Comparison of ENCODE assay signal across 34 mouse cellular contexts in the genomic region with DNA sequence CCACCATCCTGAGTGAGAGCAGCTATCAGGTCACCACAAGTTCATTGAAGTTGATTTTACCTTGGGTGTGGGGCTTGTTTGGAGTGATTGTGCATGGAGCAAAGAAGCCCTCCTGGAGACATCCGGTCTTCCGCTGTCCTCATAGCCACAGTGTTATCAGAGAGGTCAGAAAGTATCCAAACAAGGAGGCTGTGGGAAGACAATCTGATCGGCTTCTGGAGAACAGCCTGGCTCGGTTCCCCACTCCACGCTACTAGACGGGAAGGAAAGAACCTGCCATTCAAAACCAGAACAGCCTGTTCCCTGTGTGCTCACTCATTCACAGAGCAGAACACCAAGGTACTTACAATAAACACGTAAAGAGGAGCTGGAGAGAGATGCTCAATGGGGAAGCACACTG. TPM values are rescaled to one million over a fixed set of nuclear protein-coding genes. Genes with fewer than 3 reads are reported as not detected.
DNase-seq lines count a peak whose midpoint lies in the region; ATAC-seq lines count a peak whose summit lies in the region.
"Had no signal": no experiment of that assay in that cellular context is flagged by ENCODE, and none has a peak within 500 bp of the region (broad histone marks: within the 10 kb centered on the region; RNA-seq: fewer than 3 reads in every experiment).

No protein-coding gene starts in this region.

- H3K27ac ChIP-seq in heart, embryonic 10.5 days, result no peak overlapping the region
- H3K27ac ChIP-seq in lung, embryonic 16.5 days (ENCODE audit: low read length), result no peak overlapping the region
- H3K27ac ChIP-seq: heart, embryonic 13.5 days; hindbrain, embryonic 12.5 days; hindbrain, postnatal 0 days; intestine, embryonic 15.5 days; liver, embryonic 15.5 days; macrophage; midbrain, embryonic 13.5 days; neural tube, embryonic 13.5 days had no signal

- H3K36me3 ChIP-seq in heart, embryonic 10.5 days, result no peaks in the 10 kb centered on the region
- H3K36me3 ChIP-seq in lung, embryonic 16.5 days (ENCODE audit: control insufficient read depth, insufficient read depth, low read length), result no peaks in the 10 kb centered on the region
- H3K36me3 ChIP-seq: heart, embryonic 13.5 days; hindbrain, embryonic 12.5 days; intestine, embryonic 15.5 days; liver, embryonic 15.5 days; midbrain, embryonic 13.5 days; neural tube, embryonic 13.5 days had no signal

- 54% methylated on average over 7 of the region's 7 CpGs for WGBS in heart, embryonic 10.5 days
- WGBS in lung, embryonic 16.5 days, result 14% methylated on average over 7 of the region's 7 CpGs

- peaks cover 17% of the 10 kb centered on the region for H3K4me1 ChIP-seq in heart, embryonic 10.5 days
- peaks cover 5% of the 10 kb centered on the region; the same call in 1 of the 2 replicates for H3K4me1 ChIP-seq in lung, embryonic 16.5 days (replicated peaks; ENCODE audit: control insufficient read depth, insufficient read depth, low read length)
- H3K4me1 ChIP-seq: heart, embryonic 13.5 days; hindbrain, embryonic 12.5 days; intestine, embryonic 15.5 days; liver, embryonic 15.5 days; midbrain, embryonic 13.5 days had no signal

- no peaks in the 10 kb centered on the region for H3K27me3 ChIP-seq in heart, embryonic 10.5 days (ENCODE audit: insufficient read depth, poor library complexity, severe bottlenecking)
- no peaks in the 10 kb centered on the region for H3K27me3 ChIP-seq in lung, embryonic 16.5 days (ENCODE audit: control insufficient read depth, insufficient read depth, low read depth, low read length)
- H3K27me3 ChIP-seq: heart, embryonic 13.5 days; hindbrain, embryonic 12.5 days; intestine, embryonic 15.5 days; liver, embryonic 15.5 days; midbrain, embryonic 13.5 days; neural tube, embryonic 13.5 days had no signal

- no peak overlapping the region for H3K4me2 ChIP-seq in lung, embryonic 16.5 days (ENCODE audit: low read depth, low read length)
- H3K4me2 ChIP-seq: heart, embryonic 13.5 days; hindbrain, embryonic 12.5 days; intestine, embryonic 15.5 days; liver, embryonic 15.5 days; midbrain, embryonic 13.5 days; neural tube, embryonic 13.5 days had no signal

- H3K4me3 ChIP-seq in heart, embryonic 10.5 days, result no peak overlapping the region
- no peak overlapping the region for H3K4me3 ChIP-seq in lung, embryonic 16.5 days (ENCODE audit: low read length)
- H3K4me3 ChIP-seq: heart, embryonic 13.5 days; hindbrain, embryonic 12.5 days; intestine, embryonic 15.5 days; liver, embryonic 15.5 days; midbrain, embryonic 13.5 days; neural tube, embryonic 13.5 days had no signal

- no peaks in the 10 kb centered on the region for H3K9me3 ChIP-seq in heart, embryonic 10.5 days
- no peaks in the 10 kb centered on the region for H3K9me3 ChIP-seq in lung, embryonic 16.5 days (ENCODE audit: control insufficient read depth, low read length)
- H3K9me3 ChIP-seq: heart, embryonic 13.5 days; hindbrain, embryonic 12.5 days; intestine, embryonic 15.5 days; liver, embryonic 15.5 days; midbrain, embryonic 13.5 days; neural tube, embryonic 13.5 days had no signal

- ATAC-seq in lung, embryonic 16.5 days (ENCODE audit: low read depth), result 0 out of 2 replicates have a peak, but pooled peaks have one; percentile 23
- ATAC-seq: CD4-positive, CD25-positive, alpha-beta regulatory T cell, adult 4 months; forebrain, embryonic 14.5 days; hindbrain, postnatal 0 days; intestine, embryonic 15.5 days; midbrain, embryonic 13.5 days had no signal

- H3K9ac ChIP-seq in lung, embryonic 16.5 days (ENCODE audit: low read length), result no peak overlapping the region
- H3K9ac ChIP-seq: heart, embryonic 13.5 days; hindbrain, embryonic 12.5 days; intestine, embryonic 15.5 days; liver, embryonic 15.5 days; midbrain, embryonic 13.5 days; neural tube, embryonic 13.5 days had no signal

- peak; percentile 28 for DNase-seq in heart, adult 8-10 months (ENCODE audit: low spot score)
- DNase-seq in heart, embryonic 10.5 days (ENCODE audit: low spot score), result no peak
- DNase-seq in ovary, adult 18-20 months (ENCODE audit: low spot score), result peak; percentile 17
- no peak for DNase-seq in ovary, postnatal 36 days (ENCODE audit: low spot score)
- peak; percentile 74 for DNase-seq in lung, postnatal 25 days (ENCODE audit: low spot score)
- no peak for DNase-seq in spleen, postnatal 36 days (ENCODE audit: low spot score in 2 of 2)
- DNase-seq in cerebellum, postnatal 4 days (ENCODE audit: low spot score in 2 of 2), result no peak
- DNase-seq: adrenal gland, adult 8-10 months; cerebellum, adult 2 months; cerebellum, postnatal 14 days; gastrocnemius, postnatal 36 days; retina, postnatal 1 day; right cerebral cortex, postnatal 14 days; thymus, adult 2 months; thymus, postnatal 36 days had no signal

RNA-seq across cellular contexts. Expression of gene Nf1, which starts 19.7 kb away (rescaled TPM):
- 10 to 100 TPM; 25.2 to 31.6 (median 29.9) TPM for total RNA-seq in heart, adult 8-10 months (2022)
- 4.1 and 5.1 TPM in 2 replicates for polyA plus RNA-seq in heart, embryonic 10.5 days (2016; fragmentation: Nextera tagmentation; extraction: Ambion mirVana)
- 5.8 and 8.2 TPM in 2 replicates for polyA plus RNA-seq in lung, embryonic 16.5 days (2015; fragmentation: Nextera tagmentation; extraction: Ambion mirVana)

RNA-seq across cellular contexts. Expression of gene Gm9964, which starts 23.1 kb away (rescaled TPM):
- total RNA-seq in heart, adult 8-10 months (2022), result not detected
- 0.21 TPM in 1 of 2 replicates, not detected in the other for polyA plus RNA-seq in heart, embryonic 10.5 days (2016; fragmentation: Nextera tagmentation; extraction: Ambion mirVana)
- not detected in 2 replicates for polyA plus RNA-seq in lung, embryonic 16.5 days (2015; fragmentation: Nextera tagmentation; extraction: Ambion mirVana)
- total RNA-seq: adrenal gland, adult 8-10 months; gastrocnemius, postnatal 36 days; heart, postnatal 36 days; hindbrain, postnatal 0 days; liver, adult 2 months; megakaryocyte-erythroid progenitor cell, adult 5-6 weeks had no signal
- polyA plus RNA-seq: CD4-positive, CD25-positive, alpha-beta regulatory T cell, adult 4 months; cerebellum, adult 2 months; embryonic facial prominence, embryonic 11.5 days; forebrain, embryonic 14.5 days; heart, embryonic 13.5 days; hindbrain, embryonic 12.5 days; hindbrain, postnatal 0 days; intestine, embryonic 15.5 days; kidney, embryonic 14.5 days; limb, embryonic 11.5 days; liver, adult 2 months; liver, embryonic 15.5 days; macrophage; midbrain, embryonic 13.5 days; neural tube, embryonic 13.5 days; small intestine, adult 2 months; stomach, embryonic 16.5 days; thymus, adult 2 months had no signal

Comparison
In these comparisons a context has a peak if more than half of its experiments do, and no peak if none do; other contexts are left out.
1. DNase-seq: peak in heart, adult 8-10 months (single experiment), ovary, adult 18-20 months (single experiment) and lung, postnatal 25 days (single experiment); none in heart, embryonic 10.5 days (single experiment), ovary, postnatal 36 days (single experiment), spleen, postnatal 36 days (0 of 2) and cerebellum, postnatal 4 days (0 of 2).